ENCODE assay signal across 8 mouse cellular contexts in genomic region chrX:103557496-103557895, GRCm38 (mm10).
A peak's percentile ranks its signal among the peaks of the same experiment; 100 is the strongest.
DNase-seq lines count a peak whose midpoint lies in the region; ATAC-seq lines count a peak whose summit lies in the region.
"Had no signal": no experiment of that assay in that cellular context is flagged by ENCODE, and none has a peak within 500 bp of the region (broad histone marks: within the 10 kb centered on the region; RNA-seq: fewer than 3 reads in every experiment).

No protein-coding gene starts in this region.

- H3K9ac ChIP-seq in hindbrain, embryonic 14.5 days: no peak overlapping the region
- no peak overlapping the region for H3K9ac ChIP-seq in hindbrain, embryonic 11.5 days (ENCODE audit: low read depth, low read length)
- H3K9ac ChIP-seq in liver, embryonic 11.5 days (ENCODE audit: low read depth, low read length): no peak overlapping the region

- H3K9me3 ChIP-seq in hindbrain, embryonic 14.5 days (ENCODE audit: control insufficient read depth, low read length): no peaks in the 10 kb centered on the region
- H3K9me3 ChIP-seq in hindbrain, embryonic 11.5 days (ENCODE audit: control insufficient read depth, low read length): no peaks in the 10 kb centered on the region
- no peaks in the 10 kb centered on the region for H3K9me3 ChIP-seq in liver, embryonic 11.5 days (ENCODE audit: control insufficient read depth, low read length)

- WGBS in hindbrain, embryonic 14.5 days: 77% methylated on average over 4 of the region's 4 CpGs
- 88% methylated on average over 4 of the region's 4 CpGs for WGBS in hindbrain, embryonic 11.5 days
- WGBS in liver, embryonic 11.5 days: 75% methylated on average over 4 of the region's 4 CpGs

- no peak overlapping the region for H3K4me3 ChIP-seq in hindbrain, embryonic 14.5 days (replicated peaks; ENCODE audit: low read length)
- H3K4me3 ChIP-seq in hindbrain, embryonic 11.5 days (ENCODE audit: low read depth, low read length): no peak overlapping the region
- no peak overlapping the region for H3K4me3 ChIP-seq in liver, embryonic 11.5 days (ENCODE audit: low read depth, low read length)

- DNase-seq in hindbrain, embryonic 14.5 days (ENCODE audit: low spot score): peak; percentile 31
- no peak for DNase-seq in hindbrain, embryonic 11.5 days (ENCODE audit: low spot score)
- DNase-seq in 3134 (ENCODE audit: extremely low read depth, insufficient read length, low spot score) (peak; percentile 25), 3T3-L1 (ENCODE audit: low read depth, low spot score) (peak; percentile 8)
- DNase-seq in liver, embryonic 11.5 days (ENCODE audit: low spot score): no peak
- DNase-seq in thymus, postnatal 25 days: no peak
- no peak for DNase-seq in spleen, postnatal 10 days (ENCODE audit: low spot score in 2 of 2)

- no peak overlapping the region for H3K4me2 ChIP-seq in hindbrain, embryonic 14.5 days (replicated peaks)
- H3K4me2 ChIP-seq in hindbrain, embryonic 11.5 days (replicated peaks; ENCODE audit: low read depth, low read length): no peak overlapping the region
- no peak overlapping the region for H3K4me2 ChIP-seq in liver, embryonic 11.5 days

- H3K27ac ChIP-seq in hindbrain, embryonic 14.5 days: 0 out of 2 replicates have a peak overlapping the region, but pooled peaks have one; percentile 6
- H3K27ac ChIP-seq in hindbrain, embryonic 11.5 days (ENCODE audit: low read depth, low read length): no peak overlapping the region
- peak overlapping the region; percentile 71 for H3K27ac ChIP-seq in liver, embryonic 11.5 days (ENCODE audit: low read depth, low read length)
- H3K27ac ChIP-seq: kidney, postnatal 0 days had no signal

- H3K4me1 ChIP-seq in hindbrain, embryonic 14.5 days (replicated peaks; ENCODE audit: control insufficient read depth, insufficient read depth, low read length): peaks cover 10% of the 10 kb centered on the region; the same call in 1 of the 2 replicates
- H3K4me1 ChIP-seq in hindbrain, embryonic 11.5 days (replicated peaks; ENCODE audit: control insufficient read depth, insufficient read depth, low read length): 0 out of 2 replicates have a peak, but pooled peaks cover 2% of the 10 kb centered on the region
- H3K4me1 ChIP-seq in liver, embryonic 11.5 days (replicated peaks; ENCODE audit: control insufficient read depth, insufficient read depth, low read length): peaks cover 7% of the 10 kb centered on the region

- ATAC-seq in hindbrain, embryonic 14.5 days (ENCODE audit: low FRiP score): no peak
- no peak for ATAC-seq in hindbrain, embryonic 11.5 days (ENCODE audit: low FRiP score)
- no peak for ATAC-seq in liver, embryonic 11.5 days (replicated peaks; ENCODE audit: low FRiP score)

- no peaks in the 10 kb centered on the region for H3K36me3 ChIP-seq in hindbrain, embryonic 14.5 days (replicated peaks; ENCODE audit: control insufficient read depth, insufficient read depth)
- H3K36me3 ChIP-seq in hindbrain, embryonic 11.5 days (ENCODE audit: control insufficient read depth, insufficient read depth, low read length): no peaks in the 10 kb centered on the region
- 0 out of 2 replicates have a peak, but pooled peaks cover 3% of the 10 kb centered on the region for H3K36me3 ChIP-seq in liver, embryonic 11.5 days (ENCODE audit: control insufficient read depth, insufficient read depth, low read length)

- no peaks in the 10 kb centered on the region for H3K27me3 ChIP-seq in hindbrain, embryonic 14.5 days (ENCODE audit: control insufficient read depth, insufficient read depth, low read length)
- no peaks in the 10 kb centered on the region for H3K27me3 ChIP-seq in hindbrain, embryonic 11.5 days (ENCODE audit: control insufficient read depth, insufficient read depth, low read length)
- no peaks in the 10 kb centered on the region for H3K27me3 ChIP-seq in liver, embryonic 11.5 days (replicated peaks; ENCODE audit: control insufficient read depth, insufficient read depth, low read length)

Comparison
In these comparisons a context has a peak if more than half of its experiments do, and no peak if none do; other contexts are left out.
1. DNase-seq: peak in hindbrain, embryonic 14.5 days (single experiment), 3134 (single experiment) and 3T3-L1 (single experiment); none in hindbrain, embryonic 11.5 days (single experiment), liver, embryonic 11.5 days (single experiment), thymus, postnatal 25 days (single experiment) and spleen, postnatal 10 days (0 of 2).